Mouse (Mus musculus) ES-E14 (cell line): ENCODE results near the gene Pml. TPM values are rescaled to one million over a fixed set of nuclear protein-coding genes. Genes with fewer than 3 reads are reported as not detected.

ENCODE experiments used
- DNase-seq: peaks from one replicate; pipeline ENCODE4 v3.0.0-alpha.2; 2013; ENCODE audit warnings: low read depth, low spot score
- H3K27ac ChIP-seq: 2 replicates; pipeline ENCODE4 v1.5.1; 2012; ENCODE audit warnings: low read depth, mild to moderate bottlenecking, low read length, moderate library complexity, mixed read lengths; ENCODE audit not compliant: poor library complexity, insufficient read depth, severe bottlenecking
- H3K36me3 ChIP-seq: 2 replicates; pipeline ENCODE4 v1.6.1; 2012; ENCODE audit warnings: mild to moderate bottlenecking, low read length, moderate library complexity, mixed read lengths; ENCODE audit not compliant: control insufficient read depth, poor library complexity, insufficient read depth, severe bottlenecking
- H3K4me1 ChIP-seq, 2 experiments: fragments of 150-350 bp in 1 of 2; sonication (generic) in 1 of 2; 2 replicates each; pipeline ENCODE4 v1.6.1; 2012; ENCODE audit warnings: low read length in 2 of 2, mild to moderate bottlenecking in 1 of 2, mixed read lengths in 1 of 2; ENCODE audit not compliant: control insufficient read depth in 2 of 2, insufficient read depth in 2 of 2, poor library complexity in 1 of 2
- H3K4me3 ChIP-seq, 2 experiments: fragments of 150-350 bp in 1 of 2; sonication (generic) in 1 of 2; 2 replicates each; pipeline ENCODE4 v1.5.1; 2012; ENCODE audit warnings: low read length in 2 of 2, low read depth in 1 of 2, mild to moderate bottlenecking in 1 of 2, mixed read lengths in 1 of 2; ENCODE audit not compliant: insufficient read depth in 1 of 2, poor library complexity in 1 of 2, severe bottlenecking in 1 of 2
- H3K9ac ChIP-seq: 2 replicates; pipeline ENCODE4 v1.6.1; 2012; ENCODE audit warnings: low read depth, mild to moderate bottlenecking, low read length, mixed read lengths; ENCODE audit not compliant: poor library complexity, insufficient read depth, severe bottlenecking
- H3K9me3 ChIP-seq: fragments of 150-350 bp; sonication (generic); 2 replicates; pipeline ENCODE4 v1.6.1; 2012; ENCODE audit warnings: low read depth, mild to moderate bottlenecking, low read length; ENCODE audit not compliant: control insufficient read depth, insufficient read depth
- CHD2 ChIP-seq: IDR thresholded peaks from 2 replicates; pipeline ENCODE4 v1.6.1; 2014; ENCODE audit warnings: mild to moderate bottlenecking, low read depth, low read length, inconsistent platforms
- HCFC1 ChIP-seq: IDR thresholded peaks from 2 replicates; pipeline ENCODE4 v1.6.1; 2012; ENCODE audit warnings: low read length, inconsistent platforms, borderline replicate concordance; ENCODE audit not compliant: insufficient read depth
- MAFK ChIP-seq: IDR thresholded peaks from 2 replicates; pipeline ENCODE4 v1.6.1; 2014; ENCODE audit warnings: mild to moderate bottlenecking, low read depth, low read length, inconsistent platforms; ENCODE audit not compliant: insufficient read depth
- ZC3H11A ChIP-seq: IDR thresholded peaks from 2 replicates; pipeline ENCODE4 v1.6.1; 2012; ENCODE audit warnings: low read depth, mild to moderate bottlenecking, inconsistent platforms, low read length, borderline replicate concordance
- ZNF384 ChIP-seq: IDR thresholded peaks from 2 replicates; pipeline ENCODE4 v1.6.1; 2012; ENCODE audit warnings: low read depth, low read length, inconsistent platforms
- in situ Hi-C, 2 experiments: fragments of 600-800 bp; cut with MboI; formaldehyde crosslinking; loops; one replicate each; pipeline ENCODE4 v1.15.1; 2025; ENCODE audit warnings: low sequenced_read_pairs in 2 of 2, inconsistent platforms in 1 of 2; ENCODE audit not compliant: unreplicated experiment in 2 of 2
- total RNA-seq: library from RNA; depleted of rRNA; stranded (reverse); fragments of 300-350 nt; gene quantifications from 2 replicates; pipeline ENCODE4 v1.2.3, GENCODE M21; 2012

Pml gene
- total RNA-seq, 1 experiment: 72.6 TPM

GRCm38 (mm10) chr9:58231746-58232145 lies 17.8 kb downstream of the Pml start:
- Histone ChIP-seq H3K4me1 (peaks cover 0 to 12% of the 10 kb centered on the region in 2 experiments; a peak in 1 of 4 replicates), H3K27ac (no peak overlapping the region), H3K36me3 (peaks cover 75% of the 10 kb centered on the region), H3K9me3 (no peaks in the 10 kb centered on the region), H3K9ac (no peak overlapping the region), H3K4me3 (no peak overlapping the region)
- no peak for TF ChIP-seq ZNF384
- TF ChIP-seq HCFC1: no peak
- TF ChIP-seq ZC3H11A: no peak
- no peak for TF ChIP-seq MAFK
- TF ChIP-seq CHD2: no peak
- in situ Hi-C loops: no loop called here
- DNase-seq: no peak

- in situ Hi-C loops: no loop called here
- Histone ChIP-seq H3K4me1 (peaks cover 0 to 10% of the 10 kb centered on the region in 2 experiments; a peak in 1 of 4 replicates), H3K36me3 (peaks cover 90% of the 10 kb centered on the region), H3K4me3 (no peak overlapping the region), H3K27ac (no peak overlapping the region), H3K9ac (no peak overlapping the region), H3K9me3 (no peaks in the 10 kb centered on the region)
- DNase-seq: no peak
- TF ChIP-seq HCFC1: no peak
- no peak for TF ChIP-seq ZNF384
- TF ChIP-seq CHD2: no peak
- TF ChIP-seq MAFK: no peak
- no peak for TF ChIP-seq ZC3H11A
Measured at GRCm38 (mm10) chr9:58228777-58229466, 20.7 kb downstream of the Pml start.

- H3K36me3 ChIP-seq: peaks cover 89% of the 10 kb centered on the region
- DNase-seq: peak; percentile 78
Measured at GRCm38 (mm10) chr9:58225915-58226913, 23.4 kb downstream of the Pml start.

GRCm38 (mm10) chr9:58224356-58224755 lies 25.2 kb downstream of the Pml start:
- H3K36me3 ChIP-seq: peaks cover 84% of the 10 kb centered on the region
- in situ Hi-C loops: loop anchor here in 1 of 2 experiments (25.0 kb wide), 1 partner anchor 362 kb away; no protein-coding TSS in a partner anchor
- H3K9me3 ChIP-seq: no peaks in the 10 kb centered on the region

More at GRCm38 (mm10) chr9:58225915-58226913, 23.4 kb downstream of the Pml start:
- no peak overlapping the region for H3K9ac ChIP-seq
- in situ Hi-C loops: no loop called here
- no peak overlapping the region for H3K27ac ChIP-seq
- no peaks in the 10 kb centered on the region for H3K9me3 ChIP-seq
- peaks cover 0 to 14% of the 10 kb centered on the region in 2 experiments; a peak in 1 of 4 replicates for H3K4me1 ChIP-seq
- no peak for TF ChIP-seq HCFC1
- no peak for TF ChIP-seq ZNF384
- no peak for TF ChIP-seq CHD2
- TF ChIP-seq MAFK: no peak
- no peak for TF ChIP-seq ZC3H11A
- no peak overlapping the region for H3K4me3 ChIP-seq

More at GRCm38 (mm10) chr9:58224356-58224755, 25.2 kb downstream of the Pml start:
- no peak overlapping the region for H3K27ac ChIP-seq
- TF ChIP-seq ZNF384 (no peak), HCFC1 (no peak), MAFK (no peak), CHD2 (no peak), ZC3H11A (no peak)
- no peak for DNase-seq
- peaks cover 0 to 22% of the 10 kb centered on the region in 2 experiments; a peak in 1 of 4 replicates for H3K4me1 ChIP-seq
- H3K4me3 ChIP-seq: no peak overlapping the region
- no peak overlapping the region for H3K9ac ChIP-seq
